Mouse (Mus musculus): ENCODE measurements at regions not wholly inside any gene's neighbourhood (a gene's known extent, or its start where the extent isn't known, plus 50 kb on each side); places are given as distances from the start of the nearest gene placed in this dataset.

DNA sequence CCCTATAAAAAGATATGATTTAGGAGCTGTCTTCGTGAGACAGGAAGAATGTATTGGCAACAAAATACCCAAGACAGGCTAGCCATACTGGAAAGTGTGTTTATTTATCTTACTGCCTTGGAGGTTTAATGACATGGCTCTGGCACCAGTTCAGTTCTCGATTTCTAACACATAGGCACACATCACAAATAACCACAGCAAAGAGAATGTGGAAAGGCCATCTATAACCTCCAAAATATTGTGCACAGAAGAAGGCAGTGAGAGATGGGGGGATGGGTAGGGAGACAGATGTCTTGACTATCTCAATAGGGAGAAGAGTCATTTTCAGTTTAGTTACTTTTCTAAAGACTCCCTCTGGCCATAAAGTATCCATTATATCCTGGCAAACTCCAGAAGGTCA is 90.5 kb downstream of the Minar1 start:
- DNase-seq (ENCODE audit: low spot score in 2 of 2), result no peak

DNA sequence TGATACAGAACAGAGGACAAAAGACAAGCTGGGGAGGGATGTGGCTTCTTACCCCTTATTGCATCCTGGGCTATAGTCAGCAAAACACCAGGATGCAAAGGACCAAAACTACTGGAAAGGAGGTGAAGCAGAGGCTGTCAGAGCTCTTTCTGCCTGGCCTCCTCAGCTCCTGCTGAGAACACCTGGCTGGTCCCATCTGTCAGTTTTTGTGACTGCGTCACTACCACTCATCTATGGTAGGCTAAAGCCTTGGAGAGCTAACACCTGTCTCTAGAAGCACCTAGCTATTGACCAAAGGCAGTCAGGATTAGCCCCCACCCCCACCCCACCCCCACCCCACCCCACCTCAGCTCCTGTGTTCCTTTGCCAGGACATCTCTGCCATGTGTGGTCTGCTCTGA is 98.8 kb downstream of the Minar1 start:
- no peak for DNase-seq (ENCODE audit: low spot score in 2 of 2)

GRCm38 (mm10) chr9:89523705-89524104 is 99.2 kb downstream of the Minar1 start:
- DNase-seq (ENCODE audit: low spot score in 2 of 2), result no peak

- DNase-seq (ENCODE audit: low spot score in 2 of 2), result no peak
Measured at GRCm38 (mm10) chr9:89508407-89509101, 114.4 kb downstream of the Minar1 start.

DNA sequence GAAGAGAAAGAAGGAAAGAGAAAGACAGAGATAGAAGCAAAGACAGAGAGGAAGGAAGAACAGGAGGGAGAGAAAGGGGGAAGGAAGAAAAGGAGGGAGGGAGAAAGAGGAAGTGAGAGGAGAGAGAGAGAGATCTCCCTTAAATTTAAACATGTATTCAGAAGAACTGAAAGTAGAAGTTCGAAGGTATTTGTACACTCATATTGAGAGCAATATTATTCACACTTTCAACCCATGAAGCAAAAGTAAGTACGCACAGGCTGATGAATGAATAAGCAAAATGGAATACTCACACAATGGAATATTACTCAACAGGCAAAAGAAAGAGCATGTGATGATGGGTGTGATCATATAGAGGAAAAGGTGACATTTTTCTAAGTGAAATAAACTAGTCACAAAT is 120.8 kb downstream of the Minar1 start:
- DNase-seq (ENCODE audit: low spot score in 2 of 2), result no peak

DNA sequence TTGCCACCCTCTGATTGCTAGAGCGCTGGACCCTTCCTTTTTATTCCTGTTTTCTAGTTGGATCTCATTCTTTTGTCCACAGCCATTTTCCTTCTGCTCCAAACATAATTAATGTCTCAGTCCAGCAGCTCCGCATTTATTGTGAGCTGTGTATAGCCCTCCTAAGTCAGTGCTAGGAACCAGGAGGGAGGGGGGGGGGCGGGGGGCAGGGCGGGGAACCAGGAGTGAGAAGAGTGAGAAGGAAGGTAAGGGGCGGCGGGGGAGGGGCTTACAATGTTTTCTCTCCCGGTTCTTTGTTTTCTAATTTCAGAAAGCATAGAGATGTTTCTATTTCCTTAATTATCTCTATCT is 125.6 kb downstream of the Minar1 start:
- DNase-seq (ENCODE audit: low spot score in 2 of 2), result no peak

- DNase-seq (ENCODE audit: low spot score in 2 of 2), result no peak
Measured at GRCm38 (mm10) chr9:89496729-89497398, 126.1 kb downstream of the Minar1 start.

DNA sequence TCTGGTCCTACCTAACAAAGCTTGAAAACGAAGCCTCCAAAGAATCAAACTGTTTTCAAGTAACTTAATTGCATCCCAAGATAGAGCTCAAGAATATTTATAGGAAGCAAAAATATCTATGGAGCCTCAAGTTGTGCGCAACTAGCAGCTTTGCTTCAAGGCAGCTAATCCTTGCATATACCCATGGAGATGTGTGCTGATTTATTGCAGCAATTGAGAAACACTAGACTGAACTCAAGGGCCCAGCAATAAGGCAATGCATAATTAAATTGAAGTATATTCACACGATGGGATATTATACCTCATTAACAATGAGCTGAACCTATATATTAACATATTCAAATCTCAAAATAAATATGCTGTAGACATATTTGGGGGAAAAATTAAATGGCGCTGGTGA is 135.3 kb downstream of the Minar1 start:
- no peak for DNase-seq (ENCODE audit: low spot score in 2 of 2)

GRCm38 (mm10) chr9:89479406-89479805 is 143.5 kb downstream of the Minar1 start:
- no peak for DNase-seq (ENCODE audit: low spot score in 2 of 2)

- DNase-seq (ENCODE audit: low spot score in 2 of 2), result peak in 1 of 2 experiments; percentile 10
Measured at GRCm38 (mm10) chr9:89461190-89461589, 161.7 kb downstream of the Minar1 start.

DNA sequence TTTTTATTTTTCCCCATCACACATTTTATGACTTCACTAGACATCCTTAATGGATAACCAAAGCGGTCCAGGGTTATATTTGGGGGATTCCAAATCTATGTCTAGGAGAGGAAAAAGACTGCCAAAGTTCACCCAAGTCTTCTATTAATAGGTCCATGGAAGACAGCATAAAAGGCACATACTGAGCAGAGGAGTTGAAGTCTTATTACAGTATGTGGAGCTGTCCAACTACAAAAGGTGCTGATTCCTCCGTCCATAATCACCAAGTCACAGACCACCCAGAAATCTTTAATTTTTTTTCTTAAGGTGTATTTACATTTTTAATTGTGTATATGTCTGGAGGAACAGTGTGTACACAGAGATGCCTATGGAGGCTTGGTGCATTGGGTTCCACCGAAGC is 166.3 kb downstream of the Minar1 start:
- DNase-seq (ENCODE audit: low spot score in 2 of 2), result no peak

DNA sequence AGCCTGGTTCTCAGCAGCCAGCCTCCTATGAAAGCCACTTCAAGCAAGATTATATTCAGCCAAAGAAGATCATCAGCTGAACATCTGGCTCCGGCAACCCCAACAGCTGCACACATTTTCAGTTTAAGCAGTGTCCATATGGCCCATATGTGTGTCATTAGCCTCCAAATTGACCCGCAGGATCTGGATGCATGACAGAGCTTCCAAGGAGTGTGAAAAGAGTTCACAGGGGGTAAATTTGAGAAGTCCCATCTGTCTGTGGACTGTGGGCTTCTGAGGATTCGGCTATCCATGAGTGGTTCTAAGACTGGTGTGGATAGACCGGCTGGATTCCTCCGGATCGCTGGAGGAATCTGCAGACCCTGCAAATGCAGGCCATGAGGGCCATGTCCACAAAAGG is 173.3 kb downstream of the Minar1 start:
- no peak for DNase-seq (ENCODE audit: low spot score in 2 of 2)
